Mouse (Mus musculus) stomach, embryonic 14.5 days (tissue): Measurements from ENCODE around the gene Hba-x. TPM values are rescaled to one million over a fixed set of nuclear protein-coding genes. Genes with fewer than 3 reads are reported as not detected.

ENCODE experiments used
- ATAC-seq: fragments of 200-750 bp; cut with Nextera tagmentation; 2 replicates; pipeline ENCODE4 v1.8.0; 2017; ENCODE audit warnings: low read depth, moderate TSS enrichment; ENCODE audit not compliant: insufficient number of reproducible peaks, insufficient read depth, low FRiP score
- H3K27ac ChIP-seq: fragments of 300-500 bp; sonication (generic); 2 replicates; pipeline ENCODE4 v1.5.1; 2014; ENCODE audit warnings: mild to moderate bottlenecking, low read length, moderate library complexity, mixed read lengths
- H3K27me3 ChIP-seq: fragments of 300-500 bp; sonication (generic); 2 replicates; pipeline ENCODE4 v1.6.1; 2014; ENCODE audit warnings: low read length, control low read depth, mixed read lengths; ENCODE audit not compliant: control insufficient read depth, insufficient read depth
- H3K36me3 ChIP-seq: fragments of 300-500 bp; sonication (generic); 2 replicates; pipeline ENCODE4 v1.6.1; 2014; ENCODE audit warnings: mild to moderate bottlenecking, control low read depth, low read length, moderate library complexity, mixed read lengths; ENCODE audit not compliant: control insufficient read depth, insufficient read depth
- H3K4me1 ChIP-seq: fragments of 300-500 bp; sonication (generic); 2 replicates; pipeline ENCODE4 v1.6.1; 2014; ENCODE audit warnings: low read length, control low read depth, mixed read lengths; ENCODE audit not compliant: control insufficient read depth, insufficient read depth
- H3K4me2 ChIP-seq: fragments of 300-500 bp; sonication (generic); replicated peaks from 2 replicates; pipeline ENCODE4 v1.6.1; 2014; ENCODE audit warnings: low read depth, low read length, control low read depth
- H3K4me3 ChIP-seq: fragments of 300-500 bp; sonication (generic); 2 replicates; pipeline ENCODE4 v1.5.1; 2014; ENCODE audit warnings: low read depth, low read length, control low read depth
- H3K9ac ChIP-seq: fragments of 300-500 bp; sonication (generic); replicated peaks from 2 replicates; pipeline ENCODE4 v1.6.1; 2014; ENCODE audit warnings: low read depth, mild to moderate bottlenecking, control low read depth, low read length, moderate library complexity, mixed read lengths
- H3K9me3 ChIP-seq: fragments of 300-500 bp; sonication (generic); 2 replicates; pipeline ENCODE4 v1.6.1; 2016; ENCODE audit warnings: low read depth, low read length, control low read depth; ENCODE audit not compliant: control insufficient read depth
- WGBS: fragments of 180-500 bp; shearing (Covaris S2); extraction: QIAGEN DNeasy Blood & Tissue Kit; methylation state at CpG from one replicate; pipeline ENCODE4 v1.1.7; 2014; 5-methylcytosine and 5-hydroxymethylcytosine counted together
- polyA plus RNA-seq: library from polyadenylated mRNA; unstranded; fragments of >200 nt; fragmentation: Nextera tagmentation; extraction: Ambion mirVana; gene quantifications from 2 replicates; pipeline ENCODE4 v1.2.1, GENCODE M21; 2014

Hba-x gene
- polyA plus RNA-seq, 1 experiment from 2014 or later, result 133 TPM

DNA sequence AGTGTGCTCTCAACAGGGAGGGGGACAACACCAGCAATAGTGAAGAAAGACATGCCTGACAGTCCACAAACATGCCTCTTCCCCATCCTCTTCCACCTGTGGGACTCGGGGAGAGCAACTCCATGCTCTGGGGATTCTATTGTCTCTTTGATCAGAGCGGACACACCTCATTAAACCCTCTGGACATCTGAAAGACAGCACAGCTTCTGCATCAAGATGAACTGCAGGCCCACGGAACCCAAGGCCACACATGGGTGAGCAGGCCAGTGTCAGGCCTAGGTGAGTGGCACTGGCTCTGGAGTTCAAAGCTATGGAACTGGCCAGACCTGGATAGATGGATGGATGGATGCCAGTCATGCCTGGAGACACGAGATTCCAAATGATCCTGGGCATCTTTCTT lies 33.2 kb downstream of the Hba-x start:
- peaks cover 3% of the 10 kb centered on the region; the same call in 1 of the 2 replicates for H3K4me1 ChIP-seq
- no peak for ATAC-seq
- no peaks in the 10 kb centered on the region for H3K9me3 ChIP-seq
- no peak overlapping the region for H3K4me3 ChIP-seq
- H3K9ac ChIP-seq, result no peak overlapping the region
- H3K36me3 ChIP-seq, result no peaks in the 10 kb centered on the region
- H3K27me3 ChIP-seq, result no peaks in the 10 kb centered on the region
- WGBS, result 72% methylated on average over 4 of the region's 4 CpGs
- no peak overlapping the region for H3K4me2 ChIP-seq
- no peak overlapping the region for H3K27ac ChIP-seq

DNA sequence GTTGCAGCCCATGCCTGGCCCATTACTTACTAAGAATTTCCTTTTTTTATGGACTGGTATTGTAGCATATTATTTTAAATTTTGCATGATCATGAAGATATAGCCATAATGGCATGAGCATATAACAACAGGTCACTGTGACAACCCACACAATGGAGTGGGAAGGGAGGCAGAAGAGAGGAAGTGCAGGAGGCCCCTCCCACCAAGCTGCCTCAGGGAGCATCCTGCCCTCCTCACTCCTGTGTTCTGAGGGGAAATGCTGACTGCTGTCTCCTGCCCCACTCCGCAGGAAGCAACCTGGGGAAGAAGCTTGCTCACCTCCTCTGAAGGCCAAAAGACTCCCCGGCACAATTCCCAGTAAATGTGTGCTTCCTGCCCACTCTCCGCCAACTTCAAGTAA lies 33.7 kb downstream of the Hba-x start:
- WGBS, result 58% methylated on average over 3 of the region's 3 CpGs
- H3K4me2 ChIP-seq, result no peak overlapping the region
- ATAC-seq, result no peak

DNA sequence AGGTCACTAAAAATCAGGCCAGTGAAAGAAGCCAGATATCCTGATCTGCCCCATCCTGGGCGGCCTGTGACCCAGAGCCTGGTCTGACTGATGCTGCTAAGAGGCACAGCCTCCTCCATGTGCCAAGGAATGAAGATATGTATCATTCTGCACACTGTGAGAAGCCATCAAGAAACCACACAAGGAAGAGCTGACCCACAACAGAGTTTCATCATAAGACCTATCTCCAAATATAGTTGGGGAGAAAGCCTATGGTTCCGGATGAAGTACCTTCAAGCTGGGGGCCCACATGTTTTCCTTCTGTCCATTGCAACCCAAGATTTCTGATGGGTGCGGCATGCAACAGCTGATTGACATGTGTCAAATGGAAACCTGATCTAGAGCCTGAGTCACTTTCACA lies 39.8 kb downstream of the Hba-x start:
- WGBS, result 85% methylated on average over 3 of the region's 3 CpGs
- Histone ChIP-seq H3K9ac (no peak overlapping the region), H3K27ac (no peak overlapping the region), H3K4me1 (no peaks in the 10 kb centered on the region; the same call in 1 of the 2 replicates), H3K27me3 (no peaks in the 10 kb centered on the region), H3K4me3 (no peak overlapping the region), H3K36me3 (no peaks in the 10 kb centered on the region), H3K4me2 (no peak overlapping the region), H3K9me3 (no peaks in the 10 kb centered on the region)
- no peak for ATAC-seq

More for the DNA sequence above, 33.7 kb downstream of the Hba-x start:
- H3K4me3 ChIP-seq, result no peak overlapping the region
- no peaks in the 10 kb centered on the region for H3K9me3 ChIP-seq
- H3K9ac ChIP-seq, result no peak overlapping the region
- no peaks in the 10 kb centered on the region for H3K36me3 ChIP-seq
- H3K27me3 ChIP-seq, result no peaks in the 10 kb centered on the region
- no peak overlapping the region for H3K27ac ChIP-seq
- peaks cover 3% of the 10 kb centered on the region; the same call in 1 of the 2 replicates for H3K4me1 ChIP-seq

DNA sequence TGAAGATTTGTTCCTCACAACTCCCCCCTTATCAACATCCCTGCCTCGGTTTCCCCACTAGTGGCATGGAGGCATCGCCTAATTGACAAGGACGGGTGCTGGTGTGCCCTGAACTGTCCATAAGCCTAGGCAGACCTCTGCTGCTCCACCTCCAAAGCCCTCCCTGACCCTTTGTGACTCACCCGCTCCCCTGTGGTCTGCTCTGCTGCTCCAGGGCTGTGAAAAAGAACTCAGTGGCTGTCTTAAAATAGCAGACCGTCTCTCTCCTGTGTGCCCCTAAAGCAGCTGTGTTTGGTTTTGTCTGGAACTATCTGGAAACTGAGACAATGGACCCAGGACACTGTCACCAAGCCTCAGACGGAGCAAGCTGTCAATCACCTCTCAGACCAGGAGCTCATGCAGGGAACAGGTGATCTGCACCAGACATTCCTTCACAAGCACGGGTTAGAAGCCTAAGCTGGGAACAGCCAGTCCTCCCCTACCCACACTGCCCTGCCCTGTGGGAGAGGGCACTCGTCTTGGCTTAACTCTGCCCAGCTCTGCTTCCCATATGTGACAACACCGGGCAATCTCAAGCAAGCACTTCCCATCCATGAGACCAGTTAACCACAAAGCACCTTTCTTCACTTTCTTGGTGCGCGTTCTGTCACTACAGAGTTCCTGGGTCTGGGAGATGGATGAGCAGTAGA lies 44.5 kb downstream of the Hba-x start:
- no peaks in the 10 kb centered on the region for H3K9me3 ChIP-seq
- no peak overlapping the region for H3K9ac ChIP-seq
- ATAC-seq, result no peak
- H3K36me3 ChIP-seq, result no peaks in the 10 kb centered on the region
- no peak overlapping the region for H3K27ac ChIP-seq
- H3K4me3 ChIP-seq, result no peak overlapping the region
- H3K4me2 ChIP-seq, result no peak overlapping the region
- H3K4me1 ChIP-seq, result 0 out of 2 replicates have a peak, but pooled peaks cover 5% of the 10 kb centered on the region
- no peaks in the 10 kb centered on the region for H3K27me3 ChIP-seq
- WGBS, result 67% methylated on average over 11 of the region's 11 CpGs

DNA sequence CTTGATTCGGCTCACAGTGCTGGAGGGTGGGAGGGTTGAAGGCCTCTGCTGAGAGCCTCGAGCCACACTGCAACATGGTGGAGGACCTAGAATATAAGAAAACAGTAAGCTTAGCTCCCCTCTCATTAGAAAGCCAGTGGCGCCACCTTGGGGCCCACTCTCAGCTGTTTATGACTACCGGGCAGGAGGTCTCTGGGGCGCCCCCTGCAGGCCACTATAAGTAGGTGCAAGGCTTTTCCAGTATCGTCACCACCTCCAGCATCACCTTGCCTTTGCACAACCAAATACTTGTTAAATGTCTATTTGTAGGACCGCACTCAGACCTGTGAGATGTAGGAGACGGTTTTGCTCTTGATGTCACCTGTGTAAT lies 45.0 kb downstream of the Hba-x start:
- no peak; the same call in 1 of the 2 replicates for ATAC-seq
- H3K27me3 ChIP-seq, result no peaks in the 10 kb centered on the region
- no peak overlapping the region for H3K4me2 ChIP-seq
- 40% methylated on average over 8 of the region's 8 CpGs for WGBS
- no peak overlapping the region for H3K4me3 ChIP-seq
- H3K9ac ChIP-seq, result no peak overlapping the region
- no peaks in the 10 kb centered on the region for H3K36me3 ChIP-seq
- no peaks in the 10 kb centered on the region for H3K9me3 ChIP-seq
- 0 out of 2 replicates have a peak, but pooled peaks cover 5% of the 10 kb centered on the region for H3K4me1 ChIP-seq
- no peak overlapping the region for H3K27ac ChIP-seq

DNA sequence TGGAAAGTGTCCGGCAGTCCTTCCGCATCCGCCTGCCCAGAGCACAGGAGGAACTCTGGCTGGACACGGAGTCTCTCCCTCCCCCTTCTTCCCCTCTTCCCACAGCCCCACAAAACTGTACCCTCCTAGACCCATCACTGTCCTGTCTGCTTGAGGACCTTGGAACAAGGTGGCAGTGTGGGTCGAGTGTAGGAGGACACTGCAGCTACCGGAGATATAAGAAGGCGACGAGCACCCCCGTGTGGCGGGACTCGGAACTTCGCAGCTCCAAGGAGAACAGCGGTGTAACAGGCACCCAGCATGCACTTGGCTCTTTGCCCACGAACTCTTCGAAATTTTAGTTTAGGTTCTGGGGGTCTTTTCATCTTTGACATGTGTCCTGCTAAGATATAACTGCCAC lies 48.4 kb downstream of the Hba-x start:
- 13% methylated on average over 15 of the region's 15 CpGs for WGBS
- Histone ChIP-seq H3K27me3 (no peaks in the 10 kb centered on the region), H3K4me1 (0 out of 2 replicates have a peak, but pooled peaks cover 5% of the 10 kb centered on the region), H3K4me3 (0 out of 2 replicates have a peak overlapping the region, but pooled peaks have one; percentile 3), H3K9me3 (no peaks in the 10 kb centered on the region), H3K9ac (no peak overlapping the region), H3K27ac (no peak overlapping the region), H3K36me3 (no peaks in the 10 kb centered on the region), H3K4me2 (peak overlapping the region; percentile 30)
- ATAC-seq, result peak; percentile 61; the same call in 1 of the 2 replicates

Other genes starting within 250 kb of the Hba-x start
- gene Il9r, start 76.1 kb upstream of the Hba-x start, polyA plus RNA-seq, result 0.06 and 0.07 TPM in 2 replicates
- gene Snrnp25, start 71.0 kb upstream of the Hba-x start, polyA plus RNA-seq, result 52.9 and 60.4 TPM in 2 replicates
- gene Rhbdf1, start 54.1 kb upstream of the Hba-x start, polyA plus RNA-seq, result 46.1 and 46.5 TPM in 2 replicates
- gene Mpg, start 49.9 kb upstream of the Hba-x start, polyA plus RNA-seq, result 37.9 and 38.4 TPM in 2 replicates
- 38.8 and 41.0 TPM in 2 replicates for gene Nprl3, start 8.7 kb upstream of the Hba-x start, polyA plus RNA-seq
- 2,281 and 2,565 TPM in 2 replicates for gene Hba-a1, start 7.1 kb downstream of the Hba-x start, polyA plus RNA-seq
- 0.71 TPM in 1 of 2 replicates, not detected in the other for gene Hbq1b, start 10.6 kb downstream of the Hba-x start, polyA plus RNA-seq
- 6,035 and 6,415 TPM in 2 replicates for gene Hba-a2, start 20.1 kb downstream of the Hba-x start, polyA plus RNA-seq
- 1.0 TPM in 1 of 2 replicates, not detected in the other for gene Hbq1a, start 23.7 kb downstream of the Hba-x start, polyA plus RNA-seq
- 31.7 and 34.6 TPM in 2 replicates for gene Sh3pxd2b, start 71.4 kb downstream of the Hba-x start, polyA plus RNA-seq
- 61.5 and 61.7 TPM in 2 replicates for gene Ubtd2, start 179.0 kb downstream of the Hba-x start, polyA plus RNA-seq